Mouse (Mus musculus) liver, embryonic 13.5 days (tissue): ENCODE measurements around the gene Chst13. TPM values are rescaled to one million over a fixed set of nuclear protein-coding genes. Genes with fewer than 3 reads are reported as not detected.

Experiments used
- ATAC-seq: fragments of 200-750 bp; cut with Nextera tagmentation; 2 replicates; pipeline ENCODE4 v1.8.0; 2017; ENCODE audit warnings: low read depth, mild to moderate bottlenecking, moderate number of reproducible peaks, moderate library complexity
- DNase-seq: peaks from one replicate; pipeline ENCODE4 v3.0.0; 2022
- H3K27ac ChIP-seq: fragments of 300-500 bp; sonication (generic); 2 replicates; pipeline ENCODE4 v1.5.1; 2015; ENCODE audit warnings: moderate library complexity, mild to moderate bottlenecking, inconsistent platforms
- H3K27me3 ChIP-seq: fragments of 300-500 bp; sonication (generic); 2 replicates; pipeline ENCODE4 v1.6.1; 2015; ENCODE audit warnings: mild to moderate bottlenecking, inconsistent platforms
- H3K36me3 ChIP-seq: fragments of 300-500 bp; sonication (generic); 2 replicates; pipeline ENCODE4 v1.6.1; 2015; ENCODE audit warnings: mild to moderate bottlenecking, inconsistent platforms
- H3K4me1 ChIP-seq: fragments of 300-500 bp; sonication (generic); replicated peaks from 2 replicates; pipeline ENCODE4 v1.6.1; 2015; ENCODE audit warnings: inconsistent platforms
- H3K4me2 ChIP-seq: fragments of 300-500 bp; sonication (generic); 2 replicates; pipeline ENCODE4 v1.6.1; 2015; ENCODE audit warnings: inconsistent platforms, mild to moderate bottlenecking, moderate library complexity
- H3K4me3 ChIP-seq: fragments of 300-500 bp; sonication (generic); replicated peaks from 2 replicates; pipeline ENCODE4 v1.5.1; 2015; ENCODE audit warnings: mild to moderate bottlenecking, inconsistent platforms
- H3K9ac ChIP-seq: fragments of 300-500 bp; sonication (generic); 2 replicates; pipeline ENCODE4 v1.6.1; 2015; ENCODE audit warnings: mild to moderate bottlenecking, inconsistent platforms
- H3K9me3 ChIP-seq: fragments of 300-500 bp; sonication (generic); replicated peaks from 2 replicates; pipeline ENCODE4 v1.6.1; 2016; ENCODE audit warnings: inconsistent platforms
- WGBS: fragments of 180-500 bp; shearing (Covaris S2); methylation state at CpG from one replicate; pipeline ENCODE4 v1.1.7; 2015; ENCODE audit not compliant: insufficient replicate concordance; 5-methylcytosine and 5-hydroxymethylcytosine counted together
- polyA plus RNA-seq: library from polyadenylated mRNA; unstranded; fragments of >200 nt; fragmentation: Nextera tagmentation; extraction: Ambion mirVana; gene quantifications from 2 replicates; pipeline ENCODE4 v1.2.1, GENCODE M21; 2015

Chst13 gene
- polyA plus RNA-seq, 1 experiment from 2014 or later, result 17.2 TPM

DNA sequence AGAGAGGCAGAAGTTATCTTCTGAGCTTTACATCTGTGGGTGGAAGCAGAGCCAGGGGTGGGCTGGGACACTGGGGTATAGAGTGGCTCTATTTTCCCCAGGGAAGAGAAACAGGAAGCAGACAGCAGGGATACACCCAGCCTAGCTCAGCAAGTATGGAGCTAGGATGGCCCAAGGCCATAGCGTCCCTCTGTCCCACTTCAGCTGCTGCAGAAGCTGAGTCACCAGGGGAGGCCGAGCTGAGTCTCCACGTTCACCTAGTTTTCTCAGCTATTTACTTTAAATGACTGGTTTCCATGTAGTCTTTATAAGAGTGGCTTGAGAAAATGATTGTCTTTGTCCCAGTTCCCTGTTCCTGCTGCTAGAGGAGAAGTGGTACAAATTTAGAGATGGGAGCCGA, 23.5 kb upstream of the Chst13 start:
- Histone ChIP-seq H3K4me2 (no peak overlapping the region), H3K27me3 (no peaks in the 10 kb centered on the region), H3K27ac (no peak overlapping the region), H3K4me3 (no peak overlapping the region), H3K4me1 (no peaks in the 10 kb centered on the region), H3K36me3 (no peaks in the 10 kb centered on the region), H3K9ac (no peak overlapping the region), H3K9me3 (no peaks in the 10 kb centered on the region)
- ATAC-seq (no peak), DNase-seq (no peak)
- 46% methylated on average over 4 of the region's 4 CpGs for WGBS

DNA sequence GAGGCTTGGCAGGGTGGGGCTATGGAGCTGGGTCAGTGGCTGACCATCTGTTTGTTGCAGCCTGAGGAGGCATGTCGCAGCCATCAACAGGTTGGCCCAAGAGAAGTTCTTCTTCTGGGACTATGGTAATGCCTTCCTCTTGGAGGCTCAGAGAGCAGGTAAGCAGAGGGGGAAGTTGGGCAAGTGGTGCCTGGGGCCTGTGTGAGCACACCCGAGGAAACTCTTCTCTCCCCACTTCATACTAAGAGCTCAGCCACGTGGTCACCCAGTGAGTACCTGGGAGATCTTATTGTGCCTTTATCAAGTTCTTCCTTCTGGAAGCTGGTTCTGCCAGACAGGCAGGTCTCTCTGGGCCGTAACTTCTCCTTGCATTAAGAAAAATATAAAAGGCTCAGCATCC, 22.2 kb upstream of the Chst13 start:
- no peaks in the 10 kb centered on the region for H3K9me3 ChIP-seq

DNA sequence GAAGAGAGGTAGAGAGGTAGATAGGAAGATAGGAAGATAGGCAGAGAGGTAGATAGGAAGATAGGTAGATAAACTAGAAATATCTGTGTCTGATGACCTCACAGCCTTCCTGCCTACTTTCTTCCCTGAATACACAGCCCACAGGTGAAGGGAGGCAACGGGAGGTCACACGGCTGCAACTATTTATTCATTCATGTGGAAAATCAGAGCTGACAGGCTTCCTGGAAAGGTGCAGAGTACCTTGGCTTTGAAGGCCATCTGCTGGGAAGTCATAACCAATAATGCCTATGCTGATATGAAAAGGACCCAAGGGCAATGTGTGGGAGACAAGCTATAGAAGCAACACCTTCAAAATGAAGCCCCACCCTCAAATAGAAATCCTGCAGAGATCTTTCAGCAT, 17.4 kb upstream of the Chst13 start:
- 71% methylated on average over 2 of the region's 2 CpGs for WGBS
- Histone ChIP-seq H3K4me3 (no peak overlapping the region), H3K4me1 (no peaks in the 10 kb centered on the region), H3K27ac (no peak overlapping the region), H3K9ac (no peak overlapping the region), H3K9me3 (no peaks in the 10 kb centered on the region), H3K36me3 (no peaks in the 10 kb centered on the region), H3K4me2 (no peak overlapping the region), H3K27me3 (no peaks in the 10 kb centered on the region)
- ATAC-seq, result no peak
- no peak for DNase-seq

More for the DNA sequence above, 22.2 kb upstream of the Chst13 start:
- no peaks in the 10 kb centered on the region for H3K36me3 ChIP-seq
- H3K4me1 ChIP-seq, result no peaks in the 10 kb centered on the region
- no peak overlapping the region for H3K9ac ChIP-seq
- WGBS, result 46% methylated on average over 4 of the region's 4 CpGs
- H3K4me3 ChIP-seq, result no peak overlapping the region
- H3K27me3 ChIP-seq, result no peaks in the 10 kb centered on the region
- ATAC-seq, result no peak
- H3K4me2 ChIP-seq, result no peak overlapping the region
- H3K27ac ChIP-seq, result no peak overlapping the region
- no peak for DNase-seq

DNA sequence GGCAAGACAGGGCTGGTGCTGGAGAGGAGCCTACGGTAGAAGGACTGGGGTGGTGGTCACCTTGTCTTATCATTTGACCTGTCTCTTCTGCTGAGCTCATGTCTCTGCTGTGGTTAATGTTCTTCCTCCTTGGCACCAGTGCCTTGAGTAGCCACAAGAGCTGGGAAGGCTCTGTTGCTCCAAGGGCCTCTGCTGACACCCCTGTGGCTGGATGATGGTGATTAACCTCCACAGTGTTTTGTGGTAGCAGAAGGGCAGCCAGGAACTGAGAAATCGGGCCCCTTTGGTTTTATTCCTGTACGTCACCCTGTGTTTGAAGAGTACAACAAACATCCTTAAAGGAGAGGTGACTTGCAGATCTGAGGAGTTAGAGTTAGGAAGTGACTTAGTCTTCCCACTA, 9.3 kb upstream of the Chst13 start:
- DNase-seq, result no peak
- H3K27me3 ChIP-seq, result no peaks in the 10 kb centered on the region
- no peaks in the 10 kb centered on the region for H3K36me3 ChIP-seq
- H3K9ac ChIP-seq, result 0 out of 2 replicates have a peak overlapping the region, but pooled peaks have one; percentile 13
- H3K27ac ChIP-seq, result no peak overlapping the region
- H3K4me3 ChIP-seq, result peak overlapping the region; percentile 26; the same call in 1 of the 2 replicates
- no peaks in the 10 kb centered on the region for H3K4me1 ChIP-seq
- 42% methylated on average over 3 of the region's 3 CpGs for WGBS
- ATAC-seq, result no peak
- H3K9me3 ChIP-seq, result no peaks in the 10 kb centered on the region
- peak overlapping the region; percentile 41 for H3K4me2 ChIP-seq

DNA sequence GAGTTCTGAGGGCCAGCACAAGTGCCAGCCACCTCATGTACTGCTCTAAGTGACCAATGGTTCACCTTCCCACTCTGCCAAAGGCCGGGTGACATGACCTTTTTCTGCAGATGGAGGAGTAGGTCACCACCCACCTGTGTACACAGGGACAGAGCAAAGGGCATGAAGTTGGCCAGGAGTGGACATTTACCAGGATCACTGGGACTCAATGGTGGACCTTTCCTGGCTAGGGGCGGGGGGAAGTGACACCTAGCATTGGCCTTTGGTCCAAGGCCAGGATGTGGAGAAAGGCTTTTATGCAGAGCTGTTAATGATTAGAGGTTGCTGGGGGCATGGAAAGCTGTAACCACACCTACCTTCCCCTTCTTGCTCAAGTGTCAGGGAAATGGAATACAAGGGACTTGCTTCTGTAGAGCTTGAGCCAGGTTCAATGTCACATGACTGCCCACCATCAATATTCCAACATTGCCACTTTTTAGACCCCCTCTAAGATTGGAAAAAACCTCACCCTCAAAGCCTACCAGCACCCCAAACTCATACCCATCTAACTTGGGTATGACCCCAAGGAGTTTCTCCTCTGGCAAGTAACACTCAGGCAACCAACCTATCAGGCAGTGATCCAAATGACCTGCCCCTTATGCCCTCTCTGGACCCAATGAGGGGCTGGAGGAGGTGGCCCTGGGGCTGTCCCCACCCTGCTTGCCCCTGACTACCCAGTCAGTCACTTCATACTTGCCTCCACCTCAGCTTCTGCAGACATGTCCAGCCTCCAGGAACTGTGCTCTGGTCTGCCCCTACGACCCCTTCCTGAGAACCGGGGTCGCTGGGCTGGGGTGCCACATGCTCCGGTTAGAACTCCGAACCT, 7.8 kb upstream of the Chst13 start, which contains the start of gene Uroc1:
Uroc1 (plus strand) TSS at position 724 of the 865 bp plus-strand sequence.
- DNase-seq, result peak; percentile 6
- 0 out of 2 replicates have a peak within 1 kb of the TSS, but pooled peaks have one; percentile 13 for H3K9ac ChIP-seq
- H3K4me2 ChIP-seq, result peak within 1 kb of the TSS; percentile 41
- H3K9me3 ChIP-seq, result no peaks in the 10 kb centered on the region
- WGBS, result 57% methylated on average over 7 of the region's 7 CpGs
- peak within 1 kb of the TSS; percentile 26; the same call in 1 of the 2 replicates for H3K4me3 ChIP-seq
- H3K36me3 ChIP-seq, result no peaks in the 10 kb centered on the region
- peak; percentile 86 for ATAC-seq
- peak within 1 kb of the TSS; percentile 73 for H3K27ac ChIP-seq
- H3K4me1 ChIP-seq, result no peaks in the 10 kb centered on the region
- no peaks in the 10 kb centered on the region for H3K27me3 ChIP-seq

DNA sequence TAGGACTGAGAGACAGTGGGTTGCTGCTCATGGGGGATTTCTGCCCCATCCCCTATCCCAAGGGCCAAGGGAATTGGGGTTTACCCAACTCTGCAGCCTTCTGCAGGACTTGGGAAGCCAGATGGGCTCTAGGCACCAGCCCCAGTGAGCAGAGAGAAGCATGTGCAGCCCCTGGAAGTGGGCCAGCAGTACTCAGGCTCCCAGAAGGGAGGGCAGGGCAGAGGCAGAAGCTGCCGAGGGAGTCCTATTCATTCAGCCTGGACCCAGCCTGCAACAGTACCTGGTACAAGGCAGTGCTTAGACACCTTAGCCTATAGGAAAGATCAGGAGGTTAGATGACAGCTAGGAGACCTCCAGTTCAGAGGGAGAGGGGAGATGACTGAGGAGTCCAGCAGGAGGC, 5.0 kb upstream of the Chst13 start:
- H3K4me1 ChIP-seq, result peaks cover 7% of the 10 kb centered on the region; the same call in 1 of the 2 replicates
- ATAC-seq, result no peak
- H3K4me3 ChIP-seq, result no peak overlapping the region
- DNase-seq, result no peak
- H3K9ac ChIP-seq, result no peak overlapping the region
- no peak overlapping the region for H3K4me2 ChIP-seq
- no peaks in the 10 kb centered on the region for H3K9me3 ChIP-seq
- H3K27ac ChIP-seq, result no peak overlapping the region
- 42% methylated on average over 1 of the region's 1 CpGs for WGBS
- H3K36me3 ChIP-seq, result no peaks in the 10 kb centered on the region
- 0 out of 2 replicates have a peak, but pooled peaks cover 4% of the 10 kb centered on the region for H3K27me3 ChIP-seq

DNA sequence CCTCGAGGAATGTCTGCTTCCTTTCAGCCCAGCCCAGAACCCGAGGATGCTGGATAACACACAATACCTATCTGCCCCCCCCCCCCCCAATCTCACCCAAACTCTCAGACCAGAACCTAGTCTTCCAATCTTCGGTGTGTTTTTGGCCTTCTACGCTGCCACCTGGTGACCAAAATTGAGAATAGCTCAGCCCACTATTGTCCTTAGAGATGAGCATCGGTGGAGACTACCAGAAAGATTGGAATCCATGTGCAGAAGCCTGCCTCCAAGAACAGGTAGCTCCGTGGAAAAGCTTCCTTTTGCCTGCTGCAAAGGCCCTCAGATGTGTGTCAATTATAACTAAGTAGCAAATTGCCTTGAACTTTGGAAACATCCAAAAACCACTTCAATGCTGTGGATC, 2.7 kb upstream of the Chst13 start:
- no peak for ATAC-seq
- Histone ChIP-seq H3K4me2 (no peak overlapping the region), H3K27ac (no peak overlapping the region), H3K4me3 (no peak overlapping the region), H3K27me3 (0 out of 2 replicates have a peak, but pooled peaks cover 6% of the 10 kb centered on the region), H3K9me3 (no peaks in the 10 kb centered on the region), H3K9ac (no peak overlapping the region), H3K4me1 (peaks cover 7% of the 10 kb centered on the region; the same call in 1 of the 2 replicates), H3K36me3 (no peaks in the 10 kb centered on the region)
- no peak for DNase-seq
- WGBS, result 10% methylated on average over 6 of the region's 6 CpGs

DNA sequence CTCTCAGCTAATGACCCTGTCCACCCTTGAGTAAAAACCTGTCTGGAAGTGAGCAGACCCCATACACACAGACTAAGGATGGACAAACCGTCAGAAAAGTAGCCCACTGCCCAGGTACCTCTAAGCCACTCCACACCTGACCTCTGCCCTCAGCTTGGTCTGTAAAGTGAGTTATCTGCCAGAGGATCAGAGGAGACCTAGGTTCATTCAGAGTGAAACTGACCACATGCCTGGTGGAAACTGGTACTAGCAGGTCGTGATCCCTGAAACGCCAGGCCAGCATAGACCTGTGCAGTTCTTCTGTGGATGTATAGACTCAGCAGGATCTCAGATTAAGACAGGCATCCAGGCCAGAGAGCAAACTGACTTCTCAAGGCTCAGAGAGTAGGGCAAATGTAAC, 522 bp downstream of the Chst13 start:
- peaks cover 30% of the 10 kb centered on the region for H3K4me1 ChIP-seq
- H3K27me3 ChIP-seq, result 0 out of 2 replicates have a peak, but pooled peaks cover 6% of the 10 kb centered on the region
- DNase-seq (no peak), ATAC-seq (peak; percentile 40; the same call in 1 of the 2 replicates)
- peak overlapping the region; percentile 52 for H3K4me2 ChIP-seq
- H3K36me3 ChIP-seq, result no peaks in the 10 kb centered on the region
- peak overlapping the region; percentile 48 for H3K4me3 ChIP-seq
- H3K9me3 ChIP-seq, result no peaks in the 10 kb centered on the region
- H3K27ac ChIP-seq, result peak overlapping the region; percentile 77
- peak overlapping the region; percentile 45 for H3K9ac ChIP-seq
- 40% methylated on average over 3 of the region's 3 CpGs for WGBS

DNA sequence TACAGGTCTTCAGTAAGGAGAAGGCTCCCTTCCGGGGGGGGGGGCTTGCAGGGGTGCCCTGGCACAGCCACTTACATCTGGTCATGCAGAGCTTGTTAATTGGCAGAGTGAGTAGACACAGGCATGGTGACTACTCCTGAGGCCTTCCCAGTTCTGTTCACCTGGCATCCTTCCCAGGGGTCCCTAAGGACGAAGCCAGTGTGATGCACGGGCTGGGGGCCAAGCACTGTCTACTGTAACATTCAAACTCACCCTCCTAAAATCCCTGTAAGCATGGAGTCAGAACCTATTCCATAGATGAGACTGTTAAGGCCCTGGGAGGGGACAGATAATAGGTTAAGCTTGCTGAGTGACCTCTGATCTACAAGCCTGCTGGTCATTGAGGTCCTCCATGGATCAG, 959 bp downstream of the Chst13 start:
- Histone ChIP-seq H3K4me2 (peak overlapping the region; percentile 52), H3K27me3 (0 out of 2 replicates have a peak, but pooled peaks cover 6% of the 10 kb centered on the region), H3K36me3 (no peaks in the 10 kb centered on the region), H3K4me3 (peak overlapping the region; percentile 48), H3K9me3 (no peaks in the 10 kb centered on the region), H3K27ac (peak overlapping the region; percentile 77; the same call in 1 of the 2 replicates), H3K4me1 (peaks cover 32% of the 10 kb centered on the region), H3K9ac (no peak overlapping the region)
- DNase-seq (no peak), ATAC-seq (no peak)
- 55% methylated on average over 3 of the region's 3 CpGs for WGBS

DNA sequence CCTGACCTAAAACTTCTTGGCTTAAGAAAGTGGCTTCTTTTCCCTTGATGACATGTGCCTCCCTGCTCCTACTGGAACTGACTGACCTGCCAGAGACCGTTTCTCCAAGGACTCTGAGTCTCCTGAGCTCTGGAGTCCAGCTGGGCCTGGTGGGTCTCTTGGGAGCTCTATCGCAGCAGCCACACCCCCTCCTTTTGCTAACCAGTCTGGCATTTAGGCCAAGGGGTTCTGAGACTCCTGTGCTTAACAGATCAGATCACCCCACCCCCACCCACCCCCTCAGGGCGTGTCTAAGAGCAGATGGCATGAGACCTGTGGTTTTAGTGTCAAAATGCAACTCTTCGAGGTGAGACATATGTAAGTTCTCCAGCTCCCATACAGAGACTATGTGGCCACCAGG, 3.2 kb downstream of the Chst13 start:
- H3K36me3 ChIP-seq, result no peaks in the 10 kb centered on the region
- H3K9ac ChIP-seq, result no peak overlapping the region
- ATAC-seq (no peak), DNase-seq (no peak)
- H3K27ac ChIP-seq, result peak overlapping the region; percentile 72
- H3K9me3 ChIP-seq, result no peaks in the 10 kb centered on the region
- WGBS, result 33% methylated on average over 4 of the region's 4 CpGs
- no peak overlapping the region for H3K4me2 ChIP-seq
- H3K27me3 ChIP-seq, result 0 out of 2 replicates have a peak, but pooled peaks cover 6% of the 10 kb centered on the region
- peaks cover 32% of the 10 kb centered on the region for H3K4me1 ChIP-seq
- H3K4me3 ChIP-seq, result no peak overlapping the region

DNA sequence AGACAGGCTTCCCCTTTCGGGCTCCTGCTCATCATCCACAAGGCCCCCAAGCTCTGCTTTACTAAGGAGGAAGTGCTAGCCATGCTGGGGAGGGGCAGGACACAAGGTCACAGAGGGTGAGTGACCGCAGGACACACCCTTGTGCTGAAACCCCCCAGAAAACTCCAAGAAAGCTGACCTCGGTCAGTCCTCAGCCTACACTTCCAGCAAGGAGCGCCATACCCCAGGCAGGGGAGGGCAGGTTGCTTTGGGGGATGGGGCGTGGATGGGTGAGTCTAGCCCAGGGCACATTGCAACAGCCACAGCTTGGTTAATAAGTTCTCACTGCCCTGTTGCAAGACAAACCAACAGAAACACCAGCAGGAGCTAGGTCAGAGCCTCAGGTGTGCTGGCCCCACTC, 4.6 kb downstream of the Chst13 start:
- DNase-seq (no peak), ATAC-seq (peak; percentile 72)
- Histone ChIP-seq H3K36me3 (peaks cover 10% of the 10 kb centered on the region; the same call in 1 of the 2 replicates), H3K9me3 (no peaks in the 10 kb centered on the region), H3K27me3 (0 out of 2 replicates have a peak, but pooled peaks cover 6% of the 10 kb centered on the region), H3K27ac (peak overlapping the region; percentile 72), H3K4me2 (no peak overlapping the region), H3K4me3 (no peak overlapping the region), H3K4me1 (peaks cover 29% of the 10 kb centered on the region), H3K9ac (no peak overlapping the region)
- 46% methylated on average over 5 of the region's 5 CpGs for WGBS
